Mouse (Mus musculus) adrenal gland, adult 2 months (tissue): Measurements from ENCODE around the gene D5Ertd579e. TPM values are rescaled to one million over a fixed set of nuclear protein-coding genes. Genes with fewer than 3 reads are reported as not detected.
A peak's percentile ranks its signal among the peaks of the same experiment; 100 is the strongest.

ENCODE experiments used
- DNase-seq: peaks from one replicate; pipeline ENCODE4 v3.0.0; 2021
- long read RNA-seq: library from polyadenylated mRNA; stranded (forward); transcript quantifications from one replicate; pipeline ENCODE4 v2.0.0, GENCODE M21; 2021
- polyA plus RNA-seq: library from polyadenylated mRNA; depleted of rRNA; stranded (reverse); fragments of >200 nt; gene quantifications from 2 replicates; pipeline ENCODE4 v1.2.3, GENCODE M21; 2012; rRNA removed
- total RNA-seq, 2 experiments: library from RNA; stranded (reverse); gene quantifications; 2 replicates each; pipeline ENCODE4 v1.2.3; 2021

The D5Ertd579e gene
- total RNA-seq (10 to 100 TPM; 64.4 to 83.5 TPM), polyA plus RNA-seq (13.7 and 13.9 TPM in 2 replicates)
- long read RNA-seq, full-length matches to known transcripts: 9 of 19 reads
- long read RNA-seq, partial matches to known transcripts: 2 of 19 reads
- long read RNA-seq, other reads (novel, unspliced or antisense): 8 of 19 reads

DNA sequence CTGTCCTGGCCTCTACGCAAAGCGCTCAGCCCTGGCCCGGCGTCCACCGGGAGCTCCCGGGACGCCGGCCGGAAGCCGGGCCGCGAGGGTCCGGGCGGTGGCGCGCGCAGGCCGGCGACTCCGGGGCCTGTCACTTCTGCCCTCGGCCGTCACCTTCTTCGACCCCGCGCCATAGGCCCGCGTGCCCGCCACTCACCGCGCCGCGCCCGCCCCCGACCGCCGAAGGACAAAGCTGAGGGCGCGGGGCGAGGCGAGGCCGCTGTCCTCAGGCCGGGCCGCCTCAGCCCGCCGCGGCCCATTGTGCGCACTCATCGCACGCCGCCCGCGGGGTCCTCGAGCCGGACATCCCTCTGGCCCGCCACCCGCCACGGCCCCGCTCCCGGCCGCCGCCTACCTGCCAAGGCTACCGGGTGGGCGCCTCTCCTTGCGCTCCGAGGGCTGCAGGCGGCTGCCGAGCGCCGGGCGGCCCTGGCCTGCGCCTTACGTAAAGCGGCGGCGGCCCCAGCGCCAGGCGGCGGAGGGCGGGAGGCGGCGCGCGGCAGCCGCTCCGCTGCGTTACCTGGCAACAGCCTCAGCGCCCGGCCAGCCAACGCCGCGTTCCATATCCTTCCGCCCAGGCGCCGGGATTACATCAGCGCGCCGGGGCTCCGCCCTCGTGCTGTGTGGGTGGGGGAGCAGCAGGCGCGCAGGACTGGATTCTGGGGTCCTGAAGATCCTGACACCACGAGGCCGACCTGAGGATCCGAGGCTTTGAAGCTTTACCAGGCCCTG lies at the start of gene D5Ertd579e:
TSS of gene D5Ertd579e (minus strand) at position 564 of the 771 bp plus-strand sequence.
- DNase-seq: peak; percentile 97

DNA sequence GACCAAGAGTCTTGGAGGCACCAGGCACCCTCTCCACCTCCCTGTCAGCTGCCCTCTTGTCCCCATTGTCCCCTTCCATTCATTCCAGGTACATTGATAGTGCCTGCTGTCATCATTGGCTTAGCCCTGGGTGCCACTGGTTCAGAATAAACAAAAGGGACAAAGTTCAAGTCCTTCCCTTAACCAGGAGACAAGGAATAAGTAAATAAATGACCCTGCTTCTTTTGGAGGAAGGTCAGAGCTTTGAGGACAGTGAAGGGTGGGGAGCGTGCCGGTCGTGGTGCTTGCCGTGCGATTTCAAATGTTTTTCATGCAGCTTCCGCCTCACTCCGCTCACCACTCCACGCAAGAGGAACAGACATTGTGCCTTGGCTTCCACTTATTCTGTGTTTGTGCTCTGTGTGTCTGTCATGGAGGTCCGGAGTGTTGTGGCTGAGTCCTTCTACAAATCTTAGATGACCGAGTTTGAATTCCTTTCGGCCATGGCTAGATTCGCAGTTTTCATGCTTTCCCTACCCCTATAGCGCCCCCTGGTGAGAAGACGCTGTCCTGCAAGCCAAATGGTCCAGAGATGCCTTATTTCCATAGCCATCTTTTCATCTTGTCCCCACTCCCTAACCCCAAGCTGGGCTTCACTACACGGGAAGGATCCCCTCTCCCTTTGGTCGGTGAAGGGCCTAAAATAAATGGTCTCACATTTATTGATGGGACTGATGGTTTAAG lies 46.5 kb upstream of the D5Ertd579e start:
- DNase-seq: peak; percentile 81

DNA sequence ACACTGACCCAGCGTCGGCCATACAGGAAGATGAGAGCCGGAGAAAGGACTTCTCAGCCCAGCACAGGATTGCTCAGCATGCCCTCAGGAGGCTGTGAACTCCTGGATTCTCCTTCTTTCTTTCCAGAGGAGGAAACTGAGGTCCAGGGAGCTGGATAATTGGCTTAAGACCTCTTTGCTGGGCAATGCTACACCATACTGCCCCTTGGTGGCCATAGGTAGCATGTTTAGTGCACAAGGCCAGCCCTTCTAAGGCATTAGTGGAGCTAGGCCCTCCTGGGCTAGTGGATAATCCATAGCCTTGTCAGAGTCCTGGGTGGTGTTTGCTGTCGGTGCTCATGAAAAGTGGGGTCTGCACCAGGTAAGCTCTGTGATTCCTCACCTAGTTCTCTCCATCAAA lies 44.0 kb upstream of the D5Ertd579e start:
- DNase-seq: peak; percentile 53

DNA sequence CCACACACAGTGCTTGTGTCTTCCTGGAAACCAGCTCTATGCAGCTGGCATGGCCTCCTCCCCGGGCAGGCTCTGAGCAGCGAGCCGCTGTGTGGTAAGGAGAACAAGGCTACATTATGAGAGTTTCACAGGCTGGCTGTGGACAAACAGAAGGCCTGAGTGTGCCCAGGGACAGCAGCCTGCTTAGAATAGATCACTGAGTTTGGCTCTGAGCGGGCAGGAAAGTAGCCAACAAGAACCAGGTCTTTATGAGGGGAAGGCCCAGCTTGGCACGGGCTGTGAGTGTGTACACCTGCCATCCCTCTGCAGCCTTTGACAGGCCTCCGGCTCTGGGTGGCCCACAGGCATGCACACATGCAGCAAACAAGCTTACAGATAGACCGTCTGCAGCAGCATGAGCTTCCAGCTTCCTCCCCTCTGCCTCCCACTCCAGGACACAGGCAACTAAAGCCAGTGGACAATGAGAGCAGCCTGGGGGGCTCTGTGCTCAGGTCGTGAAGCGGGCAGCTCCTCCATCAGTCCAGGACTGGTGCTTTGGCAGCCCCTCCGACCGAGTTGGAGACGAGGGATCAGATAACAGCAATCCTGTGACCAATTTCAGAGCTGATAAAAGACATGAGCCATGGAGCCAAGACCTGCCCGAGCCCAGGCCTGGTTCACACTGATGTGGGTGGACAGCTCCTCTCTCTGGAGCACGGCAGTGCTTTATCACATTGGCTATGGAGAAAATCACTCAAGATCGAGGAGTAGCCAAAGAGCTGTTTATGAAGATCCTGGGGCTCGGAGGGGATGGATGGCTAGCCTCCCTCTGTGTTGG lies 43.2 kb upstream of the D5Ertd579e start:
- peak; percentile 36 for DNase-seq

DNA sequence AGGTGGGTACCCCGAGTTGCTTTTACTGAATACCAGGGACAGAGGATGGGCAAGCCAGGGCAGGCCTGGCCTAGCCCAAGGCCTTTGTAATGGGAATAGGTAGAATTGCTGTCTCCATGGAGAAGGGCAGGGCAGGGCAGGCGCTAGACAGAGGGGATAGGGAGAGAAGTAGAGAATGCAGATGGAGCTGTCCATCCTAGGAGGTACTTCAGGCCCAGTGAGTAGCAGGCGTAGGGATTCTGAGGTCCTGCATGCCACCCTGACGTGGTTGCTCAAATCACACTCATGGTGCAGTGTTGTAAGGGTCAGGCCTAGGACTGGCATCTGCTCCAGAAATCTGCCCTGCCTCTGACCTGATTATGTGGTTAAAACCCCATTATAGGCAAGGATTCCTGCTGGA lies 41.9 kb upstream of the D5Ertd579e start:
- DNase-seq: no peak

DNA sequence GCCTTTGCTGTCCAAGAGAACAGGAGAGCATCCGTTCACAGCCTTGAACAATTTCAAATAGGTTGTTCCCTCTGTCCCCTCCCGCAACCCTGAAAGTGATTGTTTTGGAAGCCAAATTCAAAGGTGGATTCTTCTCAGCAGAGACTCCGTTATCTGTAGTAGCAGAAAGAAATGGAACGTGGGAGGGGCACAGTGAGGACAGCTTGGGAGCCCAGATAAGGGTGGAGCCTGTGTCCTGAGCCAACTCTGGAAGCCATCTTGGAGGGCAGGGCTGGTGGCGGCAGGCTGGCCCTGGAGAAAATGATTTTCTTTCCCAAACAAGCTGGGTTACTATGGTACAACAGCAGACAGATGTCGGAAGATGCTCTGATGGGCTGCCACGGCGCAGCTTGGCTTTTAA lies 40.2 kb upstream of the D5Ertd579e start:
- DNase-seq: peak; percentile 61

DNA sequence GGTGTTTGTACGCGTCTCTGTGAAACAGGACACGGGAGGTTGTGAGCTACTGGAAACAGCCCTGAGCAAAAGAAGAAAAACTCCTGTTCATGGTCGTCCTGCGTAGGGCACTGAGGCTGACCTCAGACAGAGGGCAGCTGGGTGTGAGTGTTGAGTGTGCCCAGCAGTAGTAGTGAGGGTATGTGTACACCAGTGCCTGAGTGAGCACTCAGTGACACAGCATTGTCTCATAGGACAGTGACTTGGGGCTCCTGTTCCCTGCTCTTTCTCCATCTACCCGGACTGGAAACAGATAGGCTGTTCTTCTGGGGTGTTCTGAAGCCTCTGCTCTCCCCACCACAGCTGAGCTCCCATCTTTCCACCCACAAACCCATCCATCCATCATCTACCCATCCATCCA lies 39.3 kb upstream of the D5Ertd579e start:
- DNase-seq: no peak

DNA sequence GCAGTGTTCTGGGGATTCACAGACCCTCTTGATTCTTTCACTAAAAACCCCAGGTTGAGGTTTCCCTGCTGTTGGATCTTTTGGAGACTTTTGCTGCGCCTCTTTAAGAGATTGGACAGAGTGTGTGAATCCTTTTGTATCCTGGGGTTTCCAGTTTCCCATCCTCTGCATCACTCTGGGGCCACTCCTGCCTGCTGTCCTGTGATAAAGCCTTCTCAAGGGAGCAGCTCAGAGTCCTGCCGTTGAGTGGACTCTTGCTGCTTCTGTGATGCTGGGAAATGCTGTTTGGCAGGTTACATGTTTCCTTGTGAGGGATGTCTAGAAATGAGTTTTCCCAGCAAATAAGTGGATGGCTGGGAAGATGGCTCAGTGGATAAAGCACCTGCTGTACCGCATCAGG lies 37.6 kb upstream of the D5Ertd579e start:
- DNase-seq: no peak

DNA sequence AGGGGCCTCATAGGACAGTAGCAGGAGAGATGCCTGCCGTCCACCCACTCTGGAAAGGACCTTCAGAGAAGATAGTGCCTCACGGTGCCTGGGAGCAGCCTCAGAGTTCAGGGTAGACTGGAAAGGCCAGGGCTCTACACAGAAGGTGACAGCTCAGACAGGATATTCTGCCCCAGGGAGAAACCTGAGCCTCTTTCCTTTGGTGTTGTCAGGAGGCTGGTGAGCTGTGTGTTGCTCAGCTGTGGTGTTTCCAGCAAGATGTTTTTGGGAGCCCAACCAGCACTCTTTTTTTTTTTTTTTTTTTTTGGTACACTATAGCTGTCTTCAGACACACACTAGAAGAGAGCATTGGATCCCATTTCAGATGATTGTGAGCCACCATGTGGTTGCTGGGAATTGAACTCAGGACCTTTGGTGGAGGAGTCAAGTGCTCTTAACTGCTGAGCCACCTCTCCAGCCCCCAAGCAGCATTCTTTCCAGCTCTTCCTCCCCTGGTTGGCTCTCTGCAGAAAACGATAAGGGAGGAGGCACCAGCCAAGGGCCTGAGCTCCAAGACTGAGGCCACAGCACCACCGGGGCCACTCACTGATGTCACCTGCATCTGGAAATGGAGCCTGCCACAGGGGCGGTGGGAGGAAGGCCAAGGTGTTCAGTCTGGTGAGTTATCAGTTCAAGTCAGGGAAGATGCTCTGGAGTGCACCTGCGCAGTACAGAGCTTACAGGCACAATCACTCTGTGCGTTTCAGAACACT lies 36.3 kb upstream of the D5Ertd579e start:
- DNase-seq: peak; percentile 1

DNA sequence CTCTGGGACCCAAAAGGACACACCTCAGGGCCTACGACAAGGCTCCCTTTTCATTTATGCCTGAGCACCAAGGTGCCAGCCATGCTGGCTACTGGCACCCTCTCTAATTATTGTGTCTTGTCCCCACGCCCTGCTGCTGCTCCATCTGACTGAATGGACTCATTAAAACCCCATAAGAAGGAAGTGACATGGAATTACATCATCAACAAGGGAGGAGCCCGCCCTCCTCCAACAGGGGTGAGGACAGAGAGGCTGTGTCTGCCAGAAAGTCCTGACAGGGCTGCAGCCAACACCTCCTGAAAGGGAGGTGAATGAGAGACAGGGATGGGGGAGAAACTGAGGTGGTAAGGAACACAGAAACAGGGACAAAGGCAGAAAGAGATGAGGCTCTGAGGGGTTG lies 34.9 kb upstream of the D5Ertd579e start:
- DNase-seq: no peak

DNA sequence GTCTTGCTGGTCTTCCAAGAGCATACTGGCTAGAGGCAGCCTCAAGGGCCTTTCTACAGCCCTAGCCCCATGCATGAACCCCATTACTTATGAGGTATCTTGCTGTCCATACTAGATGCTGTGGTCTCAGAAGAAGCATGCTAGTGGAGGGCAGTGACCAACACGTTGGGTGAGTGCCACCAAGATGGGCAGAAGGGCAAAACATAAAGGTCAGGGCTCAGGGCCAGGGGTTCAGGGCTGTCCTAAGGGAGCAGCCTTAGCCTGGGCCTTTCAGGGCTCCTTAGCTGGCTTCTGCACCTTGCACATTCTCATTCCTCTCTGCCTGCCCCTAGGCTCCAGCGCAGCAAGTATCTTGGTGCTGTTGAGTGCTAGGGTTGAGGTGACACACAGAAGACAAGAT lies 34.1 kb upstream of the D5Ertd579e start:
- peak; percentile 32 for DNase-seq

DNA sequence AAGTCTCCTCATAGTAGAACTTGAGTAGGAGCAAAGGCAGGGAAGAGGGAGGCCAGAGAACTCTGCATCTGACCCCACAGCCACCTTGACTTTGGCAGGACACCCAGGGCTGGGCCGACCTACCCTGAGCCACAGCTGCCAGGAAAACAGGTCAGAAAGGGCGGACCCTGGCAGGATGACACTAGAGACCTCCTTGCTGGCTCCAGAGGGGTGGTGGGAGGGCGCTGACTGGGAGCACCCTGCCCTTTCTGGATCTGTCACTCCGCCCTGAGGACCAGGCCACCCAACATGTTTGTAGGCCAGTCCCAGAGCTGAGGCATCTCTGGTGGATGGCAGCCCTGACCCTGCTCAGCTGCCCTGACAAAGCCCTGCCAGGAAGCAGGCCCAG lies 33.3 kb upstream of the D5Ertd579e start:
- DNase-seq: peak; percentile 36

DNA sequence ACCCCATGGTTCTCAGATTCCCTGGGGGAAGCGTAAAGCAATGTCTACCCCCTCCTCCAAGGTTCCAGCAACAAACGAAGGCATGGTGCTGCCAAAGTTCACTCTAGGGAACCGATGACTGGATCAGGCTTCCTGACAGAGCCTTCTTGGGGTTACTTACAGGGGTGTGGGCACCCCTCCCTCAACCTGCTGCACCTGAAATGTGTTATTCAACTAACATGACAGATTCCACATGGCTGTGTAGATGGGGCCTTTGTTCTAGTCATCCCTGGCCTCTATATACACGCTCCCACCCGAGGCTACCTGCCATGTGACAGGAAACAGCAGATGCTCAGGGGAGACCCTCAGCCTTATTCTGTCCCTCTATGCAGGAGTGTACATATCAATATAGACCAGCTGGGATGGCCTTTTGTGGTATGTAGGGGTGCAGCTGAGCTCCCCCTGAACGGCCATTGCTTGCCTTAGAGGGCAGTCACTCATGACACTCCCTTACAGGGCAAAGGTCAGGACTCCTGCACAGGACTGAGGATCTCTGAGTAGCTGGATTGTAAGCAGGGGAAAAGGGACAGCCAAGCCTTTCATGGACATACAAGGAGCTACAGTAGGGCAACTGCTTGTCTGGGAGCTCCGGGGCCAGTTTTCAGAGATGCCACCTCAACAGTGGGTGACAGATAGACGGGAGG lies 32.7 kb upstream of the D5Ertd579e start:
- DNase-seq: no peak

DNA sequence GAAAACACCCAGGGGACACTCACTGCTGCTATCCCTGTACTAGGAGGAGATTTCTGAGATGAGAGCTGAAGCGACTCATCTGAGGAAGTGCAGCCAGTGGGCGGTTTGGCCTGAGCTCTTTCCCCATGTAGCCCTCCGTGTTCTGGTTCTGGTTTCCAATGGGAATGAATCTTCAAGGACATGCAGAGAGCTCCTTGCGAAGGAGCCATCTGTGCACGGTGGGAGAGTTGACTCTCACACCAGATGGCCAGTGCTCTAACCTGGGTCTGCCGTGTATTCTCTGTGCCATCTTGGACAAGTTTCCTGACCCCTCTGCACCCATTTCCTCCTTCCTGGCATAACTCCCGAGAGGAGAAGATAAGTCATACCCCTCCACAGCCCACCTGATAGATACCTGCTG lies 32.0 kb upstream of the D5Ertd579e start:
- DNase-seq: no peak

DNA sequence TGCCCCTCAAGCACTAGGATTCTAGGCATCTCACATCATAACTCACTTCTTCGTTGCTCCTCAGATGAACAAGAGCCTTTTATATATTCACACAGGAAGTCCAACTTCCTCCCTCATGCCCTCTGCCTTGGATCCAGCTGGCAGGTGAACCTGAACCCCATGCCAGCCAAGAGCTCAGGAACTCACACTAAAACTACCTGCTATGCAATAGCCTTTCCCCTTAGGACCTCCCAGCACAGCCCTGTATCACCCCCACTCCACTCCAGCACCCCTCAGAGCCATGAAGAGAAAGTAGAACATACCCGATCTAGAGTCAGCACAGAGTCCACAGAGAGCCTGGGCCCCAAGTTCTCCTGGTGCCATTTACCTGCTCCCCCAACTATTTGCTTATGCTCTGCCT lies 31.3 kb upstream of the D5Ertd579e start:
- no peak for DNase-seq

DNA sequence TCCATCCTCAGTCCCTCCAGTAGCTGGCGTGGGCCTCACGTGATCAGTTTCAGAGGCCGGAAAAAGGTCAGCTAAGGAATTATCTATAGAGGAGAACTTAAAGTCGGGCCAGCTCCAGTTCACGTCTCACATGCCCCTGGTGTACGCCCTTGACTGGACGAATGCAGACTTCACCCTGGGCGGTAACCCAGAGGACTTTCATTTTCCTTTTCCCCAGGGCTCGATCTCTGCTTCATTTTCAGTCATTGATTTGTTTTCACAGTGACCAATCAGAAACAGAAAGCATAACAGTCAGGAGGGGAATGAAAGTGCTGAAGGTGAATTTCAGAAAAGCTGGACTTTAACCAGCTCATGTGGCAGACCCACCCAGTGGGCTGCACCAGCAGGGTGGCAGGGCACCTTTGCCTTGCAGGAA lies 30.6 kb upstream of the D5Ertd579e start:
- DNase-seq: peak; percentile 72

DNA sequence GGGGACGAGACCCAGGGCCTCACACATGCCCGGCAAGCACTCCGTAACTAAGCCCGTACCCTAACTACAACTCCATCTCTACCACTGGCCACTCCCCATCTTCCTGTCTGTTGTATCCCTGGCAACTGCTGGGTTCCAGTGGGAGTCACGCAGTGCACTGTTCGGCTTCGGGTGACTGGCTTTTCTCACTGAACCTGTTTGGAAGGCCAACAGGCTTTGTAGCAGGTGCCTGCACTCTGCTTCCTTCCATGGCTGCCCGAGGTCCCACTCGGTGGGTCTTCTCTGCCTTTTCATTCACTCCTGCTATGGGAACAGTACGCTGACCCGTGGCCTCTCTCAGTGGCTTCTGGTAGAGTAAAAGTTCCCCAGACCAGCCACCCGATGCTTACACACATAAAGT lies 30.0 kb upstream of the D5Ertd579e start:
- peak; percentile 24 for DNase-seq

DNA sequence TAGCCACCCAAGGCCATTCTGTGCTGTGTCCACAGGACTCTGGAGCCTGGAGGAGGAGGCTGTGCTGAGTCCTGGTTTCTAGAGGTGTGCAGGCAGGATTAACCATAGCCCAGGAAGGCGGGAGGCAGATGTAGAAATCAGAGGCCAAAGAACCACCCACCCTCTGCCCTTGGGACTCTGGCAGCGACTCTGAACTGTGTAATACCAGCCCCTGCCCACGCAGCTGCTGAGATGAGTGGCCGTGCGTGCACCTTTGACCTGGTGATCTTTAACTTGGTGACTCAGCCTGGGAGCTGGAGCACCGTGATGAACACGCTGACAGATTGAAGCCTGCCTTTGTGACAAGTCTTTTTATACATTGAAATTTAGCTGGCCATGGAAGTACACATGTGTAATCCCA lies 28.4 kb upstream of the D5Ertd579e start:
- DNase-seq: peak; percentile 92

DNA sequence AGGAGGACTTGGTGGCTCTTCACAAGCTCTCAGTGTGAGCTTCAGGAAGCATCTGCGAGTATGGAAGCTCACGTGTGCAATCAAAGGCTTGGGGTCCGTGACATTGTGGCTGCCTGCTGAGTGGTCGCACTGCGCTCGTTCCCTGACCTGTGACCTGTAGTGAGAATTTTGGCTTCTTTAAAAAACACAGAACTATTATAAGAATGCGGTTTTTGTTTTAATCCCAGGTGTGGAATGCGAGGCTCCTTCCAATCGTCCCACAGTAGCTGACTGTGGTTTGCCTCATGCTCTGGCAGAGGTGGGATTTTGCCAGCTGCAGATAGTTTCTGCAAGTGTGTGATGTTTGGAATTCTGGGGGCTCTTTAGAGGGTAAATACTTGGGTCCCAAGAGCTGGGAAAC lies 27.5 kb upstream of the D5Ertd579e start:
- no peak for DNase-seq

DNA sequence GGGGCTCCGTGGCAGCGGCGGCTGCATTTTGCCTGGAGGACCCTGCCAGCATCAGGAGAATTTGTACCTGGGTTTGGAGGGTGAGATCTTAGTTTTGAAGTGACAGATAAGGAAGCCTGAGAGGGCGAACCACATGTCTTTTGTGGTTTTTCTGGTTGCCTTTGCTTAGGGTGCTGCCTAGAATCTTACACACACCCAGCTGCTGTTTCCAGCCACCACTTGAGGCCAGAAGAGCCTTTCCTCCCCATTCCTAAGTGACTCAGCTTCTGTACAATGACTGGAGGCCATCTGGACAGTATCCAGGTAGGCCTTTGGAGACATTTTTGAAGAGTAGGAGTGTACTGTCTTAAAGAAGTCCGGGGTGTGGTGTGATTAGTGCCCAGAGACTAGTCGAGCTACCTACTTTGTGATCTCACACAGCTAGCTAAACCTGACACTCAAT lies 26.6 kb upstream of the D5Ertd579e start:
- peak; percentile 74 for DNase-seq
